Mouse (Mus musculus) embryonic fibroblast, embryonic 13.5 days (primary cell): ENCODE results near the gene Cacna1h.

Experiments used
- CTCF ChIP-seq: IDR thresholded peaks from 2 replicates; pipeline ENCODE4 v1.5.1; 2011; ENCODE audit warnings: mild to moderate bottlenecking, control low read depth, low read length, moderate library complexity, borderline replicate concordance; ENCODE audit not compliant: insufficient read depth
- POLR2A ChIP-seq: IDR thresholded peaks from 2 replicates; pipeline ENCODE4 v1.6.1; 2011; ENCODE audit warnings: low read depth, mild to moderate bottlenecking, control low read depth, low read length, moderate library complexity

DNA sequence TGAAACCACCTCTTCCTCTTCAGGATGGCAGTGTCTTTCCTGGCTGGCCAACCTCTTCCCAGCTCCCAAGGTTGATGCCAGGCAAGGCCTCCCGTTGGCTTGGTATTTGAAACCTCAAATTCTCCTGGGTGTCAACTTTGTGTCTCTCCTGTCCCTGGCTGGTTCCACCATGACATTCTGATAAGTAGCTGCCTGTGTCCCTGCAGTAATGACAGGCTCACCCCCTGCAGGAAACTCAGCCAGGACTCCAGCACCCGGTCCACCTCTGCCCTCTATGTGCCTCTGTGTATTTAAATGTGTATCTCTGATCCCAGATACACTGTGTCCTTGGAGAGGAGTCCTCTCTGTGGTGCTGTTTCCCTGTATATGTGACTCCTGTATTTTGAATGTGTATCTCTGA lies 32.7 kb upstream of the Cacna1h start:
- TF ChIP-seq POLR2A (no peak), CTCF (no peak)
